Mouse (Mus musculus) megakaryocyte, embryonic 14.5 days (primary cell): ENCODE results near the gene Bcorl1.

Experiments
- FLI1 ChIP-seq: IDR thresholded peaks from 2 replicates; pipeline ENCODE4 v1.6.1; 2012; ENCODE audit warnings: low read length, inconsistent platforms, mixed read lengths
- GATA1 ChIP-seq: IDR thresholded peaks from 3 replicates; pipeline ENCODE4 v1.6.1; 2012; ENCODE audit warnings: mixed read lengths, low read length, inconsistent platforms, borderline replicate concordance

DNA sequence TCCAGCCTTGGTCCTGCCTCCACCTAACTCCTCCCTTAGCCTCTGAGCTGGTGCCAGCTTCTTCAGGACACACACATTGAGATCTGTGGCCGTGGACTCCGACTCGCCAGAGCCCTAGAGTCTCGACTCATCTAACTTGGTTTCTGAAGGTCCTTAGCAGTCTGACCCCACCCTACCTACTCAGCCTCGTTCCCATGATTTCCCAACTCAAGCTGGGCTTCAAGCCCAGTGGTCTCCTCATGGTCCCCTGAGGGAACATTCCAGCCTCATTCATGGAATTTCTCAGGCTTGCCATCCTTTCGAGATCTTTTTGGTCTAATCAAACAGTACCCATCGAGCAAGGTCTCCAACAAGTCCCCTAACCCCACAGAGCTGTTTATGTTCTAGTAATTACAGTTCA is 100.8 kb downstream of the Bcorl1 start:
- no peak for TF ChIP-seq GATA1
- no peak for TF ChIP-seq FLI1
